Mouse (Mus musculus) kidney, postnatal 0 days (tissue): ENCODE data around the gene Tex37. TPM values are rescaled to one million over a fixed set of nuclear protein-coding genes. Genes with fewer than 3 reads are reported as not detected.
A peak's percentile ranks its signal among the peaks of the same experiment; 100 is the strongest.

ENCODE experiments used
- ATAC-seq: fragments of 200-750 bp; cut with Nextera tagmentation; replicated peaks from 2 replicates; pipeline ENCODE4 v1.8.0; 2017; ENCODE audit warnings: low read depth, moderate number of reproducible peaks, moderate TSS enrichment, moderate library complexity; ENCODE audit not compliant: low FRiP score
- DNase-seq: peaks from one replicate; pipeline ENCODE4 v3.0.0-alpha.2; 2016; ENCODE audit warnings: low spot score
- H3K27ac ChIP-seq: fragments of 300-500 bp; sonication (generic); 2 replicates; pipeline ENCODE4 v1.5.1; 2014; ENCODE audit warnings: mild to moderate bottlenecking
- H3K27me3 ChIP-seq: fragments of 300-500 bp; sonication (generic); 2 replicates; pipeline ENCODE4 v1.6.1; 2014; ENCODE audit warnings: low read length, mixed read lengths; ENCODE audit not compliant: insufficient read depth
- H3K36me3 ChIP-seq: fragments of 300-500 bp; sonication (generic); 2 replicates; pipeline ENCODE4 v1.6.1; 2014; ENCODE audit warnings: low read length, mixed read lengths; ENCODE audit not compliant: insufficient read depth
- H3K4me1 ChIP-seq: fragments of 300-500 bp; sonication (generic); replicated peaks from 2 replicates; pipeline ENCODE4 v1.6.1; 2014; ENCODE audit warnings: antibody characterized with exemption, low read length, mixed read lengths; ENCODE audit not compliant: insufficient read depth
- H3K4me2 ChIP-seq: fragments of 300-500 bp; sonication (generic); 2 replicates; pipeline ENCODE4 v1.6.1; 2014; ENCODE audit warnings: mild to moderate bottlenecking, low read length, moderate library complexity, mixed read lengths
- H3K4me3 ChIP-seq: fragments of 300-500 bp; sonication (generic); replicated peaks from 2 replicates; pipeline ENCODE4 v1.5.1; 2014; ENCODE audit warnings: low read depth, low read length
- H3K9ac ChIP-seq: fragments of 300-500 bp; sonication (generic); 2 replicates; pipeline ENCODE4 v1.6.1; 2014; ENCODE audit warnings: low read depth, low read length
- H3K9me3 ChIP-seq: fragments of 300-500 bp; sonication (generic); replicated peaks from 2 replicates; pipeline ENCODE4 v1.6.1; 2016; ENCODE audit warnings: low read length, inconsistent platforms, mixed read lengths
- CTCF ChIP-seq: IDR thresholded peaks from 2 replicates; pipeline ENCODE4 v1.5.1; 2016; ENCODE audit warnings: antibody characterized with exemption, low read depth, mild to moderate bottlenecking, moderate library complexity
- WGBS: fragments of 180-500 bp; shearing (Covaris S2); extraction: QIAGEN DNeasy Blood & Tissue Kit; methylation state at CpG from one replicate; pipeline ENCODE4 v1.1.7; 2014; 5-methylcytosine and 5-hydroxymethylcytosine counted together
- polyA plus RNA-seq: library from polyadenylated mRNA; unstranded; fragments of >200 nt; fragmentation: Nextera tagmentation; extraction: Ambion mirVana; gene quantifications from 2 replicates; pipeline ENCODE4 v1.2.1, GENCODE M21; 2015

The Tex37 gene
- polyA plus RNA-seq, 1 experiment from 2014 or later: not detected

GRCm38 (mm10) chr6:70931801-70932200 is 13.1 kb upstream of the Tex37 start:
- H3K4me2 ChIP-seq: no peak overlapping the region
- WGBS: 95% methylated on average over 2 of the region's 2 CpGs
- no peak for TF ChIP-seq CTCF
- H3K4me1 ChIP-seq: no peaks in the 10 kb centered on the region
- no peak for ATAC-seq
- no peak overlapping the region for H3K9ac ChIP-seq
- no peak for DNase-seq
- H3K4me3 ChIP-seq: no peak overlapping the region
- H3K27me3 ChIP-seq: no peaks in the 10 kb centered on the region
- no peaks in the 10 kb centered on the region for H3K36me3 ChIP-seq
- no peaks in the 10 kb centered on the region for H3K9me3 ChIP-seq
- H3K27ac ChIP-seq: no peak overlapping the region

- H3K36me3 ChIP-seq: no peaks in the 10 kb centered on the region
- WGBS: 4% methylated on average over 22 of the region's 22 CpGs
- H3K9ac ChIP-seq: no peak overlapping the region
- no peaks in the 10 kb centered on the region for H3K27me3 ChIP-seq
- peak; percentile 56 for DNase-seq
- H3K4me2 ChIP-seq: peak overlapping the region; percentile 49; the same call in 1 of the 2 replicates
- H3K4me1 ChIP-seq: 0 out of 2 replicates have a peak, but pooled peaks cover 4% of the 10 kb centered on the region
- no peak overlapping the region for H3K27ac ChIP-seq
- no peak overlapping the region for H3K4me3 ChIP-seq
- no peak for ATAC-seq
- no peaks in the 10 kb centered on the region for H3K9me3 ChIP-seq
- TF ChIP-seq CTCF: peak; percentile 79
Measured at GRCm38 (mm10) chr6:70921274-70922074, 2.7 kb upstream of the Tex37 start.

- DNase-seq: no peak
- no peak overlapping the region for H3K9ac ChIP-seq
- 0 out of 2 replicates have a peak overlapping the region, but pooled peaks have one; percentile 42 for H3K4me2 ChIP-seq
- WGBS: 69% methylated on average over 7 of the region's 7 CpGs
- H3K4me3 ChIP-seq: no peak overlapping the region
- no peak for ATAC-seq
- 0 out of 2 replicates have a peak, but pooled peaks cover 3% of the 10 kb centered on the region for H3K27me3 ChIP-seq
- no peak overlapping the region for H3K27ac ChIP-seq
- no peaks in the 10 kb centered on the region for H3K36me3 ChIP-seq
- no peak for TF ChIP-seq CTCF
- no peaks in the 10 kb centered on the region for H3K9me3 ChIP-seq
- H3K4me1 ChIP-seq: no peaks in the 10 kb centered on the region
Measured at GRCm38 (mm10) chr6:70912396-70912765, 6.3 kb downstream of the Tex37 start.

- ATAC-seq (peak; percentile 59; the same call in 1 of the 2 replicates), DNase-seq (peak; percentile 9)
- no peak for TF ChIP-seq CTCF
- H3K9ac ChIP-seq: no peak overlapping the region
- H3K4me1 ChIP-seq: no peaks in the 10 kb centered on the region
- no peak overlapping the region for H3K27ac ChIP-seq
- no peaks in the 10 kb centered on the region for H3K36me3 ChIP-seq
- H3K9me3 ChIP-seq: no peaks in the 10 kb centered on the region
- WGBS: 8% methylated on average over 20 of the region's 20 CpGs
- H3K4me3 ChIP-seq: no peak overlapping the region
- H3K27me3 ChIP-seq: 0 out of 2 replicates have a peak, but pooled peaks cover 3% of the 10 kb centered on the region
- peak overlapping the region; percentile 42 for H3K4me2 ChIP-seq
Measured at GRCm38 (mm10) chr6:70911668-70912395, 6.9 kb downstream of the Tex37 start.

GRCm38 (mm10) chr6:70910285-70910684 is 8.4 kb downstream of the Tex37 start:
- H3K4me2 ChIP-seq: no peak overlapping the region
- 70% methylated on average over 4 of the region's 4 CpGs for WGBS
- no peaks in the 10 kb centered on the region for H3K4me1 ChIP-seq
- H3K27me3 ChIP-seq: 0 out of 2 replicates have a peak, but pooled peaks cover 3% of the 10 kb centered on the region
- no peak for TF ChIP-seq CTCF
- H3K9me3 ChIP-seq: no peaks in the 10 kb centered on the region
- no peak for ATAC-seq
- DNase-seq: no peak
- no peak overlapping the region for H3K9ac ChIP-seq
- H3K27ac ChIP-seq: no peak overlapping the region
- H3K36me3 ChIP-seq: peaks cover 7% of the 10 kb centered on the region; the same call in 1 of the 2 replicates
- H3K4me3 ChIP-seq: no peak overlapping the region

GRCm38 (mm10) chr6:70909572-70909971 is 9.2 kb downstream of the Tex37 start:
- Histone ChIP-seq H3K4me2 (no peak overlapping the region), H3K9ac (no peak overlapping the region), H3K27me3 (0 out of 2 replicates have a peak, but pooled peaks cover 3% of the 10 kb centered on the region), H3K9me3 (no peaks in the 10 kb centered on the region), H3K4me1 (no peaks in the 10 kb centered on the region), H3K36me3 (peaks cover 8% of the 10 kb centered on the region; the same call in 1 of the 2 replicates), H3K27ac (no peak overlapping the region), H3K4me3 (no peak overlapping the region)
- DNase-seq: no peak
- 93% methylated on average over 7 of the region's 7 CpGs for WGBS
- no peak for TF ChIP-seq CTCF
- ATAC-seq: no peak
